Mouse (Mus musculus): Measurements from ENCODE around the gene Btg1-ps2.
"Not testable (repeated sequence)": the region's sequence is repeated elsewhere in the genome, so short reads cannot be mapped to it uniquely, and the experiment has no call there.

The Btg1-ps2 gene

GRCm38 (mm10) chrX:38043014-38043413 is at the start of gene Btg1-ps2:
TSS of gene Btg1-ps2 (minus strand) at chrX:38043114.
- not testable (repeated sequence) for DNase-seq (ENCODE audit: low read depth, low spot score)

- no peak for DNase-seq (ENCODE audit: low read depth, low spot score)
Measured at GRCm38 (mm10) chrX:38085041-38085440, 42.1 kb upstream of the Btg1-ps2 start, which contains the start of gene Rhox11. TSS of gene Rhox11 (minus strand) at chrX:38085141.

- peak; percentile 2 for DNase-seq (ENCODE audit: low read depth, low spot score)
Measured at GRCm38 (mm10) chrX:38084226-38084625, 41.3 kb upstream of the Btg1-ps2 start.

- DNase-seq (ENCODE audit: low read depth, low spot score): no peak
Measured at GRCm38 (mm10) chrX:38066175-38066574, 23.3 kb upstream of the Btg1-ps2 start, which contains the start of gene Rhox10. TSS of gene Rhox10 (plus strand) at chrX:38066475.

GRCm38 (mm10) chrX:38061544-38061943 is 18.6 kb upstream of the Btg1-ps2 start:
- DNase-seq (ENCODE audit: low read depth, low spot score): peak; percentile 11

- DNase-seq (ENCODE audit: low read depth, low spot score): no peak
Measured at GRCm38 (mm10) chrX:38039666-38040065, 3.2 kb downstream of the Btg1-ps2 start.

GRCm38 (mm10) chrX:38033841-38034240 is 9.1 kb downstream of the Btg1-ps2 start:
- DNase-seq (ENCODE audit: low read depth, low spot score): peak; percentile 55

- not testable (repeated sequence) for DNase-seq (ENCODE audit: low read depth, low spot score)
Measured at GRCm38 (mm10) chrX:38018597-38018996, 24.3 kb downstream of the Btg1-ps2 start, which contains the start of gene Btg1-ps1. TSS of gene Btg1-ps1 (minus strand) at chrX:38018815.

- no peak for DNase-seq (ENCODE audit: low read depth, low spot score)
Measured at GRCm38 (mm10) chrX:38008756-38009155, 34.2 kb downstream of the Btg1-ps2 start.
